8 mouse cellular contexts compared by ENCODE assay signal in the genomic region with DNA sequence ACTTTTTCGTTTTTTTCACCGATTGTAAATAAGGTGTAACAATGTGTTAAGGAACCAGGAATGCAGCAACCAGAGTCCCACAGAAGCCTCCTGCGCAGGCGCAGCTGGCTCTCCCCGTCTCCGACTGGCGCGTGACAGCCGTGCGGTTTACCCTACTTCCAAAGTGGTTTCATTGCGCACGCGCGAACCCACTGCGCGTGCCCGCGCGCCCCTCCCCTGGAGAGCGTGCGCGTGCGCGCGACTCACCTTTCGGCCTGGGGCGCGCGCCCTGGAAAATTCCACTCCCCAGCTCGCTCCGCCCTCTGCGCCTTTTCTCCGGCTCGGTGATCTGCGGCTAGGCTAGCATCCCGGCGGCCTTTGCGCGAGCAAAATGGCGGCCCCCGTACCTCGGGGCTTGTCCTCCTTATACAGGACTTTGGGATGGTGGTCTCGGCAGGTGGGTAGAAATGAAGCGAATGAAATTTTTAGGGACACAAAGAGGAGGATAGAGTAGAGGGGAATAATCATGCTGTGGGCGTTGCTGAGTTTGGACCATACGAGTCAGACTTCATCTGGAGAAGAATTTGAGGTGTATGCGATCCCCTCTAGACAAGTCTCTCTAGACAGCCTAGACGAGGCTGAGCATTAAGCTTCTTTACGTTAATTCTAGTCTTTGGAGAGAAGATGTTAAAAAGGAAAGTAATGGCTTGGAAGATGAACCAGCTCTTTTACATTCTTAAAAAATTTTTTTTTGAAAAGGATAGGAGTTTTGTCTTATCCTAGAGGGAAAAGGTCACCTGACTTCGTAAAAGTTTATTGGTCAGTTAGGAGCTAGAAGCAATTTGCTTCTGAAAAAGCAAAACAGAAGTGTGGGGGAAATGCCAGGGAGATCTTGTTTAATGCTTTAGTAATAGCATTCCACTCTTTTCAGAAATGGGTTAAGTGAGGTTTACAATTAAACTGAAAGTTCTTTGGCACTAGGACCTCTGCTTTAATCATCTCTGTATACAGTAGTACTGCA. TPM values are rescaled to one million over a fixed set of nuclear protein-coding genes. Genes with fewer than 3 reads are reported as not detected.
DNase-seq lines count a peak whose midpoint lies in the region; ATAC-seq and TF ChIP-seq lines count a peak whose summit lies in the region.

A gene (plus strand): TSS at position 213 of the 1,000 bp plus-strand sequence.

- peak within 1 kb of the TSS; percentile 78 for H3K27ac ChIP-seq in forebrain, embryonic 15.5 days (replicated peaks)

- ATAC-seq in forebrain, embryonic 15.5 days (replicated peaks), result peak; percentile 94
- ATAC-seq in neutrophil, adult 5-6 weeks (ENCODE audit: extremely low read depth, insufficient number of reproducible peaks, low FRiP score, poor library complexity, severe bottlenecking), result peak; percentile 97

- intact Hi-C loops in heart, postnatal 25 days (cut with DNase I), result loop anchor here (1.0 to 10.0 kb wide), 2 partner anchors 36 to 51 kb away; a partner anchor contains a TSS

- 1% methylated on average over 50 of the region's 50 CpGs for WGBS in forebrain, embryonic 15.5 days
- WGBS in lung, adult 2 months, result under 1% methylated on average over 50 of the region's 50 CpGs

- no peak for TF ChIP-seq CTCF in lung, adult 2 months (IDR thresholded peaks at IDR 0.05; ENCODE audit: insufficient read depth, low read length)

- peak; percentile 99 for DNase-seq in ES-CJ7 (ENCODE audit: low read depth, low spot score)
- DNase-seq in cerebellum, adult 11 months, result peak; percentile 99
- DNase-seq in heart, postnatal 25 days (ENCODE audit: low spot score), result peak; percentile 99
- DNase-seq in layer of hippocampus, adult 18-20 months (ENCODE audit: low spot score in 2 of 2), result peak; percentile 98 to 100
- DNase-seq in lung, adult 2 months, result peak; percentile 99
- DNase-seq in thymus, adult 18-20 months, result peak; percentile 98

- H3K36me3 ChIP-seq in forebrain, embryonic 15.5 days, result no peaks in the 10 kb centered on the region

- peak; percentile 77; the same call in 1 of the 2 replicates for TF ChIP-seq POLR2A in lung, adult 2 months (IDR thresholded peaks at IDR 0.05; ENCODE audit: borderline replicate concordance, extremely low read depth, low read depth, low read length)

- peak within 1 kb of the TSS; percentile 51 for H3K4me3 ChIP-seq in forebrain, embryonic 15.5 days
- peak within 1 kb of the TSS; percentile 67 for H3K4me3 ChIP-seq in lung, adult 2 months (replicated peaks; ENCODE audit: extremely low read depth, low read depth, low read length)

- H3K27me3 ChIP-seq in forebrain, embryonic 15.5 days, result no peaks in the 10 kb centered on the region; the same call in 1 of the 2 replicates

- H3K4me2 ChIP-seq in forebrain, embryonic 15.5 days (replicated peaks), result peak within 1 kb of the TSS; percentile 53

- H3K4me1 ChIP-seq in forebrain, embryonic 15.5 days, result peaks cover 21% of the 10 kb centered on the region
- no peaks in the 10 kb centered on the region; the same call in none of the 2 replicates for H3K4me1 ChIP-seq in lung, adult 2 months (ENCODE audit: control insufficient read depth, insufficient read depth, low read length)

- H3K9ac ChIP-seq in forebrain, embryonic 15.5 days (replicated peaks), result peak within 1 kb of the TSS; percentile 55

- no peaks in the 10 kb centered on the region for H3K9me3 ChIP-seq in forebrain, embryonic 15.5 days

RNA-seq across cellular contexts. Expression of the gene that starts here (rescaled TPM):
- 39.0 and 40.6 TPM in 2 replicates for polyA plus RNA-seq in forebrain, embryonic 15.5 days (2015; fragmentation: Nextera tagmentation; extraction: Ambion mirVana)
- total RNA-seq in heart, postnatal 25 days (2021), result 10 to 100 TPM; 57.8 to 60.6 TPM
- total RNA-seq in layer of hippocampus, adult 18-20 months (2021), result 10 to 100 TPM; 27.7 to 30.6 TPM
- polyA plus RNA-seq in lung, adult 2 months (2012; rRNA removed), result 5.1 and 8.3 TPM in 2 replicates
- total RNA-seq in neutrophil, adult 5-6 weeks (2017), result 10.2 and 11.3 TPM in 2 replicates

Comparison
In these comparisons a context has a peak if more than half of its experiments do, and no peak if none do; other contexts are left out.
1. Peak in every context shown above with its lines: DNase-seq, ATAC-seq, H3K4me3 ChIP-seq and H3K27ac ChIP-seq.